Mouse (Mus musculus) erythroblast, embryonic 14.5 days (primary cell): Measurements from ENCODE around the gene Cbfa2t3.

ENCODE experiments used
- GATA1 ChIP-seq: IDR thresholded peaks from 2 replicates; pipeline ENCODE4 v1.6.1; 2012; ENCODE audit warnings: low read length, inconsistent platforms, mixed read lengths
- TAL1 ChIP-seq: IDR thresholded peaks from 3 replicates; pipeline ENCODE4 v1.6.1; 2012; ENCODE audit warnings: low read length, inconsistent platforms, mixed read lengths

GRCm38 (mm10) chr8:122676621-122677480, 22.1 kb downstream of the Cbfa2t3 start:
- no peak for TF ChIP-seq GATA1
- TF ChIP-seq TAL1: no peak
